Mouse (Mus musculus): Measurements from ENCODE around the gene Tmem37. TPM values are rescaled to one million over a fixed set of nuclear protein-coding genes. Genes with fewer than 3 reads are reported as not detected.

Tmem37 gene
- total RNA-seq (2017) = 3.2 to 9.4 TPM (median 8.2 TPM) in 3 replicates

DNA sequence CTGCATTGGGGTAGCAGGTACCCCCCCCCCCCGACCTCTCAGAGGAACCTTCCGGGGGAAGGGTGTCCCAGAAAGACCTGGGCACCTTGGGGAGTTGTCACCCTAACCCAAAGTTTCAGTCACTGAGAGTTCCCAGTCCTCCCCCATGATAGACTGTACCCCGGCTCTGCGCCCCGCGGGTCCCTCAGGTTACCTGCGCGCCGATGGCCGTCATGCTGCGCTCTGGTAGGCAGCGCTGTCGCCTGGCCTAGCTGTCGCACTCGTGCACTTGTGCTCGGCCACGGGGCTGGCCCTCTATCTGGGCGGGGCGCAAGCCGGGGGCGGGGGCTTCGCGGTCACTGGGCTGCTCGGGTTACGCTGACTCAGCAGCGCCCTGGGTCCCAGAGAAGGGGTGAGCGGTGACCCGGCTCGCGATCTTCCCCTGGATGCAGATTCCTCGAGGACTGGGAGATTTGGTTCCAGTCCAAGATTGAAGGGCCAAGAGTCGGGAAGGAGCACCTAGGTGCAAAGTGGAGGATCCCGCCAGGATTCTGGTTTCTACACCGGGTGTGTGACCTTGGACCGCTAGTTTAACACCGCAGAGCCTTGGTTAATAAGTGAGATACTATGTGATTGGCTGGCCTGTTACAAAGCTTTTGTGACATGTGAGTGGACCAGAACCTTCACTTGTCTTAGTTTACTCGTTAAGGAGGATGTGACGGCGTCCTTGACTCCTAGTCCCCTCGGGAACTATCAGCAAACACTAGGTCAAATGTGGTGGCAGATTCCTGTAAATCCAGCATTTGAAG lies at the start of gene Tmem37:
Tmem37 (minus strand) TSS at position 556 of the 788 bp plus-strand sequence.
- ATAC-seq (replicated peaks; ENCODE audit: insufficient number of reproducible peaks, low FRiP score, low TSS enrichment, poor library complexity, severe bottlenecking) = peak; percentile 48; the same call in 1 of the 2 replicates

GRCm38 (mm10) chr1:120122634-120123383 lies 48.9 kb upstream of the Tmem37 start:
- no peak for ATAC-seq (replicated peaks; ENCODE audit: insufficient number of reproducible peaks, low FRiP score, low TSS enrichment, poor library complexity, severe bottlenecking)

DNA sequence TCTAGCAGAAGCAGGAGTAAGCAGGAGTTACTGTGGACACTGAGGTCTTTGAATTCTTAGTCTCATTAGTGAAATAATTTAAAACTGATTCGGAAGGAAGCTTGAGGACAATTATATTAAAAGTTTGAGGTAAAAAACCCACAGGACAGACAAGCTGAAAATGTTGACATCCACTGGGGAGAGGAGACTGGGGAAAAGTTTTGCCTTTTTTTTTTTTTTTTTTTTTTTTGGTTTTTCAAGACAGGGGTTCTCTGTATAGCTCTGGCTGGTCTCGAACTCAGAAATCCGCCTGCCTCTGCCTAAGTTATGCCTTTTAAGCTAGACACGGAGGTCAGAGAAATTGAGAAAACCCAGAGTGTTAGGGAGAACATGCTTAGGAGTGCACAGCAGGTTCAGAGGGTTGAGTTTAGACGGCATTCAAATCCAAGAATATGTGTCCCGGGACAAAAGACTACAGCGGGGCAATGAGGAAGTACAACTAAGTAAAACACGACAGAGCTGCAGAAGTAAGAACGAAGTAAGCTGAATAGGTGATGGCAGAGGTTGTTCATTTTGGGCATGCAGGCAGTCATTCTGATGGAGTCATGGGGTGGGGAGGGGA lies 48.2 kb upstream of the Tmem37 start:
- ATAC-seq (replicated peaks; ENCODE audit: insufficient number of reproducible peaks, low FRiP score, low TSS enrichment, poor library complexity, severe bottlenecking) = no peak

DNA sequence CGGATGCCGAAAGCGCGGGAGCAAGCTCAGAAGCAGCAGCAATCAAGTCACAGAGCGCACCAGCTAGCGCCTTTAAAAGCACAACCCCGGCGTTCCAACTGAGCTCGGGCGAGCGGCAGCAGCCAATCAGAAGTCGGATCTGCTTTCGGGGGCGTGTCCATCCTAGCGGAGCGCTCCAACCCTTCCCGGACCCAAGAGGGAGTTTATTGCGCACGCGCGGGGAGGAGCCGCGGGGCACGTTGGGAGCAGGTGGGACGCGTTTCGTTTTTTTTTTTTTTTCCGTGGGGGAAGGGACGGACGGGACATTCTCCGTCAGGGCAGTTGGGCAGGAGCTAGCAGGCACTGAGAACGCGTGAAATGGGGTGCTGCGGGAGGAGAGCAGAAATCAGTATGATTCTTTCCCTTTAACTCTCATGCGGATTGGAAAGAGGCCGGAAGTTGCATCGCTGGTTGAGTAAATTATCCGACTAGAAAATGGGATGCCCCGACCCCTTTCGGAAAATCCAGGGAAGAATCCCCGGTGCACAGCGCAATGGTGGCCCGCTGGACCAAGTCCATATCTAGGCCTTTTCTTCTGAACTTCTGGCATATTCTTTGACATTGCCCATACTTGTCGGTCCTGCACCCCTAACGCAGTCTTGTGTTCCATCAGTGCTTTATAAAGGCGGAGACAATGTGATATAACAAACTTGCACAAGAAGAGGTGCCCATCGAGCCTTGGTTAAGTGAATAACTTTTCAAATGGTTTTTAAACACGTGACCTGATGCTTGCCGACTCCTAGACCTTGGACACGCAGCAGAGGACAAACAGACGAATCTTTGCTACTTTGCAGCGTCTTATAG lies 47.3 kb upstream of the Tmem37 start, which contains the start of the genes Dbi and 3110009E18Rik:
Dbi (minus strand) TSS at position 110 of the 843 bp plus-strand sequence.
3110009E18Rik (plus strand) TSS at position 219 of the 843 bp plus-strand sequence.
- peak; percentile 94 for ATAC-seq (replicated peaks; ENCODE audit: insufficient number of reproducible peaks, low FRiP score, low TSS enrichment, poor library complexity, severe bottlenecking)

DNA sequence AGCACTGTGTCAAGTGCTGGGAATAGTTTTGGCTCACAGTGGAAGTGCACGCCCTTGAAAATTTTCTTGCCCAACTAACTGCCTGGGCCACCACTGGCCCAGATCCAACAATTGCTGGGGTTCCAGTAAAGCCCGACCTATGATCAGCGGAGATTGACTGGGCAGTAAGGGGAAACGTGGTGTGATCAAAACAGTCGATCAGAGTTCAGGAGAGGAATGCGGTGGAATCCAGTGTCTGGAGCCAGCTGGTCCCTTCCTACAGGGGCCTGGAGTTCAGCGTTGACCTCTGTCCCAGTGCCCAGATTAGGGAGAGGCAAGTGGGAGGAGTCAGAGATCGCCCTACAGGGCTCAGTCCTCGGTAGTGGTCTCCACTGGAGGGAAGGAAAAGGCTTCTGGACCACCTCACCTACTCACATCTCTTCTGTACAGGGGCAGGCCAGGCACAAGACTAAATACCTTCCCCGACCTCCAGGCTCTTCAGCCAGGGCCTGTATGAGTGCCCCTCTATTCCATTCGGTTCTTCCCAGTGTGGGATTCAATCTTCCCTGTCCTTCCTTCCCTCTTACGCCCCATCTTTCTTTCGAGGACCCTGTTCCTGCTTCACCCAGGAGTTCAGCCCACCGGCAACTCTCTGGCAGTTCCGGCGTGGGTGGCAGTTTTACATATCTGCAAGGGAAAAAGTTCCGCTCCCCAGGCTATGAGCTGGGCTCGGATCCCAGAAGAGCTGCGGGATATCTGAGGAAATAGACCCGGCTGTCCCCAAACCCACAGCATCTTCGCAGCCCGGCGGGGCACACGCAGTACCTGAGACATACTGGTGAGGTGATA lies 46.5 kb upstream of the Tmem37 start:
- no peak for ATAC-seq (replicated peaks; ENCODE audit: insufficient number of reproducible peaks, low FRiP score, low TSS enrichment, poor library complexity, severe bottlenecking)

- no peak for ATAC-seq (replicated peaks; ENCODE audit: insufficient number of reproducible peaks, low FRiP score, low TSS enrichment, poor library complexity, severe bottlenecking)
Measured at GRCm38 (mm10) chr1:120119389-120119788, 45.5 kb upstream of the Tmem37 start.

- ATAC-seq (replicated peaks; ENCODE audit: insufficient number of reproducible peaks, low FRiP score, low TSS enrichment, poor library complexity, severe bottlenecking) = no peak
Measured at GRCm38 (mm10) chr1:120118854-120119253, 45.0 kb upstream of the Tmem37 start.

DNA sequence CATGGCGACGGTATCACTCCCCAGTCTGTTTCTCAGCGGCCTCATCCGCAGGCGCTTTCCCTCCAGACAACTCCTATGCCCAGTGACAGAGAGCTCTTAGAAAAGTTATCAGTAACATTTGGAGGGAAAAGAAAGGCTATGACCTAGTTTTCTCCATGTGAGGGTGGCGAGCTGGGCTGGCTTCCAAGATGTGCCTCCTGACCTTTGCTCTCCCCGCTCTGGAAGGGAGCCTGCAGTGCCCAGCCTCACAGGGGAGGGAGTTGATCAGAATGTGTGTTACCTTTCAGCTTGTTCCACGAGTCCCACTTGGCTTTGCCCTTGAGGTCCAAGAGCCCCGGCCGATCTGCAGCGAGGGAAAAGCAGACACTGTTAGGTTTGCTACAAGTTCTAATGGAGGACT lies 42.2 kb upstream of the Tmem37 start:
- no peak for ATAC-seq (replicated peaks; ENCODE audit: insufficient number of reproducible peaks, low FRiP score, low TSS enrichment, poor library complexity, severe bottlenecking)

GRCm38 (mm10) chr1:120115671-120116081 lies 41.8 kb upstream of the Tmem37 start:
- ATAC-seq (replicated peaks; ENCODE audit: insufficient number of reproducible peaks, low FRiP score, low TSS enrichment, poor library complexity, severe bottlenecking) = no peak

- ATAC-seq (replicated peaks; ENCODE audit: insufficient number of reproducible peaks, low FRiP score, low TSS enrichment, poor library complexity, severe bottlenecking) = peak; percentile 55
Measured at GRCm38 (mm10) chr1:120112251-120113187, 38.6 kb upstream of the Tmem37 start.

DNA sequence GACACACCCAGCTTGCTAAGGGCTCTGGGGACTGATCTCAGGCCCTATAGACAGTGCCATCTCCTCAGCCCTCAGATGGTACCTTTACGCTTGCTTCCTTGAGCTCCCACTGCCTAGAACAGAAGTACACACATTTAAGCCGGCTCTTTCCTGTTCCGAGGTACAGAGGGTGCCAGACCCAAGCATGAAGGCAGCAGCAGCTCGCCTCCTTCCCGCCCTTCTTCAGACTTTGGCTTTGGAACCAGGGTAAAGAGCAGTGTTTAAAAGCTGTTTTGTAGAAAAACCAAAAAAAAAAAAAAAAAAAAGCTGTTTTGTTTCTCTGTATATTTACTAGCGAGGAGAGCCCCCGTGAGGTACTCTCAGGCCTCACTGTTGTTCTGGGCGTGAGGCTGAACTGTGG lies 37.9 kb upstream of the Tmem37 start:
- ATAC-seq (replicated peaks; ENCODE audit: insufficient number of reproducible peaks, low FRiP score, low TSS enrichment, poor library complexity, severe bottlenecking) = no peak

GRCm38 (mm10) chr1:120109741-120110432 lies 36.0 kb upstream of the Tmem37 start:
- no peak for ATAC-seq (replicated peaks; ENCODE audit: insufficient number of reproducible peaks, low FRiP score, low TSS enrichment, poor library complexity, severe bottlenecking)

GRCm38 (mm10) chr1:120105556-120105959 lies 31.7 kb upstream of the Tmem37 start:
- 0 out of 2 replicates have a peak, but pooled peaks have one; percentile 17 for ATAC-seq (replicated peaks; ENCODE audit: insufficient number of reproducible peaks, low FRiP score, low TSS enrichment, poor library complexity, severe bottlenecking)

- ATAC-seq (replicated peaks; ENCODE audit: insufficient number of reproducible peaks, low FRiP score, low TSS enrichment, poor library complexity, severe bottlenecking) = no peak
Measured at GRCm38 (mm10) chr1:120101227-120101609, 27.3 kb upstream of the Tmem37 start.

- no peak for ATAC-seq (replicated peaks; ENCODE audit: insufficient number of reproducible peaks, low FRiP score, low TSS enrichment, poor library complexity, severe bottlenecking)
Measured at GRCm38 (mm10) chr1:120100456-120101226, 26.8 kb upstream of the Tmem37 start.
